Mouse (Mus musculus) stomach, embryonic 14.5 days (tissue): ENCODE data around the gene Anks4b. TPM values are rescaled to one million over a fixed set of nuclear protein-coding genes. Genes with fewer than 3 reads are reported as not detected.

Source experiments
- polyA plus RNA-seq: library from polyadenylated mRNA; unstranded; fragments of >200 nt; fragmentation: Nextera tagmentation; extraction: Ambion mirVana; gene quantifications from 2 replicates; pipeline ENCODE4 v1.2.1, GENCODE M21; 2014

Gene Anks4b
- polyA plus RNA-seq, 1 experiment from 2014 or later, result not detected

Other genes with a start within 250 kb of the Anks4b start
- gene Dnah3, start 78.6 kb upstream of the Anks4b start, polyA plus RNA-seq, result 0.23 TPM in 1 of 2 replicates, not detected in the other
- gene Tmem159, start 71.5 kb upstream of the Anks4b start, polyA plus RNA-seq, result 33.9 and 37.2 TPM in 2 replicates
- gene Zp2, start 28.6 kb upstream of the Anks4b start, polyA plus RNA-seq, result not detected in 2 replicates
- 8.9 and 9.3 TPM in 2 replicates for gene Crym, start 28.3 kb downstream of the Anks4b start, polyA plus RNA-seq
- not detected in 2 replicates for gene Abca14, start 30.1 kb downstream of the Anks4b start, polyA plus RNA-seq
- not detected in 2 replicates for gene Abca15, start 154.8 kb downstream of the Anks4b start, polyA plus RNA-seq
- not detected in 2 replicates for gene Abca16, start 235.8 kb downstream of the Anks4b start, polyA plus RNA-seq